Mouse (Mus musculus): ENCODE measurements around the gene Smim24.

Gene Smim24

GRCm38 (mm10) chr10:81365672-81366476, 27.0 kb upstream of the Smim24 start, which contains the start of gene 4930404N11Rik:
TSS of gene 4930404N11Rik (minus strand) at chr10:81365816.
- DNase-seq, result no peak

- DNase-seq, result no peak
Measured at GRCm38 (mm10) chr10:81366477-81367206, 26.2 kb upstream of the Smim24 start.

- DNase-seq, result no peak
Measured at GRCm38 (mm10) chr10:81367207-81367495, 25.7 kb upstream of the Smim24 start.

DNA sequence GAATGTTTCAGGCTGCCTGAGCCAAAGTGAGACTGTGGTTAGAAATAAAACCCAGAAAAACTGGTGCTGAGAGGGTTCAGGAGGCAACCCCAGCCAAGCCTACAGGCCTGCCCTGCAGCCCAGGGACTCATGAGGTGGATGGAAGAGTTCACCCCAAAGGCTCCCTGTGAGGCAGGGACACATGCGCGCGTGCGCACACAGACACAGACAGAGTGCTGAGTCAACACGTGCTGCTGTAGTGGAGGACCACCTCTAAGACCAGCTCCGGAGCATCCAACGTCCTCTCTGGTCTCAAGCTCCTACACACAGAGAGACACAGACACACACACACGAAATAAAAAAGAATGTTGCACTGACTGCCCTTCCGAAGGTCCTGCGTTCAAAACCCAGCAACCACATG, 17.5 kb upstream of the Smim24 start:
- no peak for DNase-seq

GRCm38 (mm10) chr10:81376561-81377361, 16.1 kb upstream of the Smim24 start:
- DNase-seq, result no peak

- DNase-seq, result no peak
Measured at GRCm38 (mm10) chr10:81377362-81377664, 15.5 kb upstream of the Smim24 start.

GRCm38 (mm10) chr10:81377793-81378552, 14.9 kb upstream of the Smim24 start, which contains the start of gene Fzr1:
TSS of gene Fzr1 (minus strand) at chr10:81378516.
- DNase-seq, result no peak

GRCm38 (mm10) chr10:81378553-81379182, 14.2 kb upstream of the Smim24 start:
- DNase-seq, result peak; percentile 100

GRCm38 (mm10) chr10:81379183-81379553, 13.7 kb upstream of the Smim24 start:
- DNase-seq, result no peak

GRCm38 (mm10) chr10:81379809-81380378, 13.0 kb upstream of the Smim24 start:
- DNase-seq, result no peak

GRCm38 (mm10) chr10:81382039-81382438, 10.8 kb upstream of the Smim24 start:
- DNase-seq, result no peak

GRCm38 (mm10) chr10:81383802-81384604, 8.8 kb upstream of the Smim24 start, which contains the start of the genes Dohh and Gm48551:
TSS of gene Dohh (plus strand) at chr10:81384428.
TSS of gene Gm48551 (plus strand) at chr10:81384466.
- DNase-seq, result peak; percentile 99

DNA sequence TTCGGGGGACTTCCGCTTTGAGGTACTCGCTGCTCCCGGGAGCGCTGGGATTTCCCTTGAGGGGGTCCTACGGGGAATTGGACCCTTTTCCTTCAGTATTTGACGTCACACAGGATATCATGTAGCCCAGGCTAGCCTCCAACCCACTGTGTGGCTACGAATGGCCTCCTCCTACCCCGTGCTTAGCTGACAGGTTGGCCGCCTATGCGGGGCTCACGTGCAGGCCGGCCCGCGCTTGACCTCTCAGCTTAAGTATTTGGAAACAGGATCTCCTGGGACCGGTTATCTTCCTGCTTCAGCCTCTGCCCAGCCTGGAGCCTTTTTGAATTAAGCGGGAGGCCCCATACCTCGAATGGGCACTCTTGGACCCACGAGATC, 8.3 kb upstream of the Smim24 start:
- no peak for DNase-seq

GRCm38 (mm10) chr10:81385603-81386306, 7.1 kb upstream of the Smim24 start:
- no peak for DNase-seq

DNA sequence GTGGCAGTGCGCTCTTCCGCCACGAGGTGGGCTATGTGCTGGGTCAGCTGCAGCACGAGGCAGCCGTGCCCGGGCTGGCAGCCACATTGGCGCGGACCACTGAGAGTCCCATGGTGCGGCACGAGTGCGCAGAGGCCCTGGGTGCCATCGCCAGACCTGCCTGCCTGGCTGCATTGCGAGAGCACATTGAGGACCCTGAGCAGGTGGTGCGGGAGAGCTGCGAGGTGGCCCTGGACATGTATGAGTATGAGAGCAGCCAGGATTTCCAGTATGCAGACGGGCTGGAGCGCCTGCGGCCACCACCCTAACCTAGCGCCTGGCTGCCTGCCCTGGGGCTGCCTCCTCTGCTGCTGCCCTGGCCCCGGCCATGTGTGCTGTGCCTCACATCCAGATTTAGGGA, 5.1 kb upstream of the Smim24 start:
- no peak for DNase-seq

- no peak for DNase-seq
Measured at GRCm38 (mm10) chr10:81388505-81389055, 4.3 kb upstream of the Smim24 start, which contains the start of gene Gm48552. TSS of gene Gm48552 (plus strand) at chr10:81389005.

DNA sequence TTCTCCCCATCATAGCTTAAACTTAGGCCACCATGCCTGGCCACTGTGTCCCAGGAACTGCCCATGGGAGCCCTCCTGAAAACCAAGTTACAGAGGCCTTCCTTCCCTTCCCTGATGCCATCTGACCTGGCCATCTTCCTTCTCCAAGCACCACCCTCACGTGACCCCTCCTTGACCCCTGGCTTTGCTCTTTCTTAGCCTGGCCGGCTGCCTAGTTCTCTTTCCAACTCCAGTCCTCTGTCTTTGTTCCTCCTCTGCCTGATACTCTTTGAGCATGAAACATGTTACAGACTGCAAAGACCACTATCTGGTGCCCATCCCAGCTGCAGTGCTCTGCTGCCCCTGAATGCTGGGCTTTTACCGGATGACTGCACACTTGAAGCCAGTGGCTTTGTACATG, 3.5 kb upstream of the Smim24 start:
- DNase-seq, result no peak

GRCm38 (mm10) chr10:81389801-81390677, 2.8 kb upstream of the Smim24 start:
- no peak for DNase-seq

DNA sequence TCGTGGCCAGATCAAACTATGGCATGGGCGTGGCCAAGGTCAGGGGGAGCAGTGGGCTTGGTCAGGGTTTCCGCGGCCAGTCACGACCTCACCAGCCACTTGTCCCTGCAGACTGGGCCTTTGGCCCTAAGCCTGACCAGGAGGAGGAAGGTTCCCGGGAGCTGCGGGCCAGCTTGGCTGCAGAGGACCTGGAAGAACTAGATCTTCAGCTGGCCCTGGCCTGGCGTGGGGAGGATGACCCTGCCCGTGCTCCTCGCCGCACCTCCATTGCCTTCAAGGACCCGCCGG, 2.2 kb upstream of the Smim24 start:
- DNase-seq, result no peak

All from layer of hippocampus, adult 9-11 months (tissue).